Mouse (Mus musculus): ENCODE data around the gene Pip5k1a.
A peak's percentile ranks its signal among the peaks of the same experiment; 100 is the strongest.

GRCm38 (mm10) chr3:95142617-95143011, 35.9 kb upstream of the Pip5k1a start:
- TF ChIP-seq CTCF (IDR thresholded peaks at IDR 0.05; ENCODE audit: low read depth) (peak; percentile 92), EP300 (IDR thresholded peaks at IDR 0.05; ENCODE audit: low read depth) (no peak)
